Mouse (Mus musculus) midbrain, postnatal 0 days (tissue): ENCODE measurements around the gene Cnfn. TPM values are rescaled to one million over a fixed set of nuclear protein-coding genes. Genes with fewer than 3 reads are reported as not detected.

ENCODE experiments used
- ATAC-seq: fragments of 200-750 bp; cut with Nextera tagmentation; 2 replicates; pipeline ENCODE4 v1.8.0; 2017; ENCODE audit warnings: moderate number of reproducible peaks, mild to moderate bottlenecking, moderate TSS enrichment, moderate library complexity; ENCODE audit not compliant: low FRiP score
- DNase-seq: peaks from one replicate; pipeline ENCODE4 v3.0.0-alpha.2; 2015; ENCODE audit warnings: low spot score
- H3K27ac ChIP-seq: fragments of 300-500 bp; sonication (generic); 2 replicates; pipeline ENCODE4 v1.5.1; 2014; ENCODE audit warnings: low read depth, mild to moderate bottlenecking, low read length, mixed read lengths
- H3K27me3 ChIP-seq: fragments of 300-500 bp; sonication (generic); 2 replicates; pipeline ENCODE4 v1.6.1; 2014; ENCODE audit warnings: low read length, control low read depth, mixed read lengths; ENCODE audit not compliant: insufficient read depth
- H3K36me3 ChIP-seq: fragments of 300-500 bp; sonication (generic); 2 replicates; pipeline ENCODE4 v1.6.1; 2014; ENCODE audit warnings: low read length, control low read depth, mixed read lengths; ENCODE audit not compliant: insufficient read depth
- H3K4me1 ChIP-seq: fragments of 300-500 bp; sonication (generic); 2 replicates; pipeline ENCODE4 v1.6.1; 2014; ENCODE audit warnings: mild to moderate bottlenecking, control low read depth, antibody characterized with exemption, low read length, mixed read lengths; ENCODE audit not compliant: insufficient read depth
- H3K4me2 ChIP-seq: fragments of 300-500 bp; sonication (generic); 2 replicates; pipeline ENCODE4 v1.6.1; 2014; ENCODE audit warnings: low read depth, mild to moderate bottlenecking, low read length, mixed read lengths; ENCODE audit not compliant: poor library complexity, severe bottlenecking
- H3K4me3 ChIP-seq: fragments of 300-500 bp; sonication (generic); 2 replicates; pipeline ENCODE4 v1.5.1; 2014; ENCODE audit warnings: low read depth, mild to moderate bottlenecking, low read length, moderate library complexity
- H3K9ac ChIP-seq: fragments of 300-500 bp; sonication (generic); replicated peaks from 2 replicates; pipeline ENCODE4 v1.6.1; 2014; ENCODE audit warnings: mild to moderate bottlenecking, low read length, moderate library complexity, mixed read lengths; ENCODE audit not compliant: poor library complexity, severe bottlenecking
- H3K9me3 ChIP-seq: fragments of 300-500 bp; sonication (generic); 2 replicates; pipeline ENCODE4 v1.6.1; 2016; ENCODE audit warnings: low read length, control low read depth
- CTCF ChIP-seq: IDR thresholded peaks from 2 replicates; pipeline ENCODE4 v1.5.1; 2016; ENCODE audit warnings: antibody characterized with exemption, mild to moderate bottlenecking
- WGBS: fragments of 180-500 bp; shearing (Covaris S2); extraction: QIAGEN DNeasy Blood & Tissue Kit; methylation state at CpG from one replicate; pipeline ENCODE4 v1.1.7; 2014; 5-methylcytosine and 5-hydroxymethylcytosine counted together
- polyA plus RNA-seq: library from polyadenylated mRNA; unstranded; fragments of >200 nt; fragmentation: Nextera tagmentation; extraction: Ambion mirVana; gene quantifications from 2 replicates; pipeline ENCODE4 v1.2.1, GENCODE M21; 2015
- total RNA-seq: library from RNA; depleted of rRNA; stranded (reverse); fragments of >200 nt; gene quantifications from 2 replicates; pipeline ENCODE4 v1.2.3, GENCODE M21; 2014; rRNA removed

Cnfn gene
- total RNA-seq: not detected in 2 replicates
- polyA plus RNA-seq: not detected in 2 replicates

DNA sequence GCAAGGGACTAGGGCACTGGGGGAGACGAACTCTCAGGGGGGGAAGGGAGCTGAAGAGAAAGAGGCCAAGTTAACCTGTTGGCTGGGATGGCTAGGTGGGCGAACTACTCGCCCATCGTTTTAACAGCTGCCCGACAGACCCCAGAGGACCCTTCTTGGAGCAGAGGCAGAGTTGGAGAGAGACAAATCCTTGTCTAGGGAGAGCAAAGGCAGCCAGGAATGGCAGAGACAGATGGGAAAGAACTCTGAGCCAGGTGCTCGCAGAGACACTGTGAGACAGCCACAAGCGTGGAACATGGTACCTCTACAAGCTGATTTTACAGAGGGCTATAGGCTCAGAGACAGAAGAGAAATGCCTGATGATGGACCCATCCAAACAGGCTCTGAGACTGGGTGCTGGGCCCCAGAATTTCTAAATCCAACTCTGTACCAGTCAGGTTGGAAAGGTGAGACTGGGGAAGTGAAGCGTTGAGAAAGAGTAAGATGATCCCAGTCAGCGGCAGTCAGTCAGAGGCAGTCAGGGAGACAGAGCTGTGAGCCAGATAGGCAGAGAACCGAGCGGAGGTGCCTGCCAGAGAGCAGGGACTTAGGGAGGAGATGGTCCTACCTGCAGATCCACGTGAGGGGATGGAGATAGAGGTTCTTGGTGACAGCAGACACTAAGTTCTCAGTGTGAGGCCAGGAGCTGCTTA is at the start of gene Cnfn:
Gene Cnfn, minus strand, starts transcription at position 667 of the 692 bp plus-strand sequence.
- H3K4me2 ChIP-seq: no peak within 1 kb of the TSS
- no peak for TF ChIP-seq CTCF
- H3K4me3 ChIP-seq: no peak within 1 kb of the TSS
- no peak within 1 kb of the TSS for H3K9ac ChIP-seq
- H3K9me3 ChIP-seq: no peaks in the 10 kb centered on the region
- WGBS: 57% methylated on average over 12 of the region's 12 CpGs
- no peak within 1 kb of the TSS for H3K27ac ChIP-seq
- peak; percentile 34 for DNase-seq
- peaks cover 7% of the 10 kb centered on the region for H3K36me3 ChIP-seq
- 0 out of 2 replicates have a peak, but pooled peaks cover 3% of the 10 kb centered on the region for H3K4me1 ChIP-seq
- ATAC-seq: no peak
- H3K27me3 ChIP-seq: peaks cover 8% of the 10 kb centered on the region

GRCm38 (mm10) chr7:25417597-25417996 is 48.1 kb upstream of the Cnfn start:
- H3K9ac ChIP-seq: no peak overlapping the region
- DNase-seq (no peak), ATAC-seq (no peak)
- H3K9me3 ChIP-seq: no peaks in the 10 kb centered on the region
- H3K36me3 ChIP-seq: no peaks in the 10 kb centered on the region
- H3K4me2 ChIP-seq: no peak overlapping the region
- 73% methylated on average over 1 of the region's 1 CpGs for WGBS
- no peak overlapping the region for H3K27ac ChIP-seq
- peak; percentile 58 for TF ChIP-seq CTCF
- H3K4me1 ChIP-seq: no peaks in the 10 kb centered on the region
- H3K27me3 ChIP-seq: no peaks in the 10 kb centered on the region
- no peak overlapping the region for H3K4me3 ChIP-seq

DNA sequence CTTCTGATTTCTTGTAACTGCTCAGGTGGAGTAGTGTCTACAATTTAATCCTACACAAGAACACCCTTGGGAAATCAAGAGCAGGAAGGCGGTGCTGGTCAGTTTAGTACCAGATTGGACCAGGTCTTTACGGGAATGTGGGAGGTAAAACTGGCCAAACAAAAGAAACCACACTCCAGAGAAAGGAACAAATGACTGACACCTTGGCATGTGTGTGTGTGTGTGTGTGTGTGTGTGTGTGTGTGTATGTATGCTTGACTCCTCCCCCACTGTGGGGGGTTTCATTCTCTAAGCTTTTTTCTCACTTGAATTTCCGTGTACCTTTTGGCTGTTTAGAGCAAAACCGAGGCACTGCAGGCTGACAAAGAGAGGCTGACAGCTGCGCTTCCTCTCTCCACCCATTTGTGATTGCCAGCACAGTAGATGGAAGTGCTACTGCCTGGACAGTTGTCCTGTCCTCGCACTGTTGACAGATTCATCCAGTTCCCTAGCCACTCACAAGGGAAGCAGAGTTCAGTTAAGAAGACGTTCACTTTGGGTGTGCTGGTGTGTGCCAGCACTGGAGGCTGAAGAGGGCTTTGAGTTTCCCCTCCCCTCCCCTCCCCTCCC is 43.4 kb upstream of the Cnfn start, which contains the start of gene Cxcl17:
Gene Cxcl17, minus strand, starts transcription at position 54 of the 609 bp plus-strand sequence.
- no peak within 1 kb of the TSS for H3K4me2 ChIP-seq
- WGBS: 51% methylated on average over 7 of the region's 7 CpGs
- ATAC-seq: no peak
- no peak for TF ChIP-seq CTCF
- H3K9me3 ChIP-seq: no peaks in the 10 kb centered on the region
- no peak within 1 kb of the TSS for H3K27ac ChIP-seq
- H3K4me1 ChIP-seq: no peaks in the 10 kb centered on the region
- no peak within 1 kb of the TSS for H3K4me3 ChIP-seq
- no peaks in the 10 kb centered on the region for H3K36me3 ChIP-seq
- H3K9ac ChIP-seq: no peak within 1 kb of the TSS
- no peak for DNase-seq
- H3K27me3 ChIP-seq: no peaks in the 10 kb centered on the region

DNA sequence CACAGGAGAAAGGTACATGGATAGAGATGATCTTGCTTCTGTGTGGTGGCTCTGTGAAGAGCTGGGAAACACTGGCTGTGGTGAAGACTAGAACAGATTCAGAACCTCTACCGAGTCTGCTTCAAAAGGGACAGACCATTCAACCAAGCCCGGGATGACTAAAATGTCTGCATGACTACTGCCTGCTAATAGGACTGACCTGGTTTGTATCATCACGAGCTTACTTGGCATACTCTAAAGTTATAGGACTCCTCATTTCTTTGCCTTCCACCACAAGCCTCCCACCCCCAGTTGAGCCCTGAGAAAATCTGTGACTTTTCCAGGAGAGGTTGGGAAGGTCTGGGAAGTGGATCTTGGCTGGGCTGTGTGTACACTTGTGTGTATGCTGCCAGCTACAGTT is 42.3 kb upstream of the Cnfn start:
- 81% methylated on average over 3 of the region's 3 CpGs for WGBS
- H3K9me3 ChIP-seq: no peaks in the 10 kb centered on the region
- H3K4me3 ChIP-seq: no peak overlapping the region
- no peak for DNase-seq
- H3K27me3 ChIP-seq: no peaks in the 10 kb centered on the region
- no peak for TF ChIP-seq CTCF
- no peaks in the 10 kb centered on the region for H3K4me1 ChIP-seq
- H3K36me3 ChIP-seq: no peaks in the 10 kb centered on the region
- H3K4me2 ChIP-seq: no peak overlapping the region
- ATAC-seq: no peak
- no peak overlapping the region for H3K27ac ChIP-seq
- H3K9ac ChIP-seq: no peak overlapping the region

GRCm38 (mm10) chr7:25410969-25411615 is 41.6 kb upstream of the Cnfn start:
- no peak for DNase-seq
- Histone ChIP-seq H3K4me3 (no peak overlapping the region), H3K27me3 (no peaks in the 10 kb centered on the region), H3K9me3 (no peaks in the 10 kb centered on the region), H3K4me2 (no peak overlapping the region), H3K36me3 (no peaks in the 10 kb centered on the region), H3K27ac (no peak overlapping the region), H3K4me1 (no peaks in the 10 kb centered on the region), H3K9ac (no peak overlapping the region)
- ATAC-seq: no peak
- 84% methylated on average over 1 of the region's 1 CpGs for WGBS
- no peak for TF ChIP-seq CTCF
